Comparison of ENCODE assay signal across 29 mouse cellular contexts in the genomic region with DNA sequence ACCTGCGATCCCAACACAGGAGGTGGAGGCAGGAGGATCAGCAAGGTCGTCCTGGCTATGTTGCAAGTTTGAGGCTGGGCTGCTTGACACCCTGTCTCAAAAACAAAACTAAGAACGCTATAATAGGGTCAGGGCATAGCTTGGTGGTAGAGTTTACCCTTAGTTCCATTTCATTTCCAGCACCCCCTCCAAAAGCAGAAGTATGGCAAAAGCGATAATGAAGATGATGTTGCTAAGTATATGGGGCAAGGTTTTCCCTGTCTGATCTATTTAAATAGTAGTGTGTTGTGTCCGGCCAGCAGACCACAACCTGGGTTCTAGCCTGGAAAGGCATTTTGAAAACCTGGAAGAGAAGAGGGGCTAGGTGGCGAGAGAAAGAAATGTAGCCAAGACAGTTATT.
"Had no signal": no experiment of that assay in that cellular context is flagged by ENCODE, and none has a peak within 500 bp of the region (broad histone marks: within the 10 kb centered on the region; RNA-seq: fewer than 3 reads in every experiment).

No protein-coding gene starts in this region.

- H3K4me2 ChIP-seq: limb, embryonic 12.5 days; limb, embryonic 13.5 days; limb, embryonic 15.5 days; liver, embryonic 11.5 days; liver, embryonic 12.5 days; liver, embryonic 13.5 days; liver, embryonic 15.5 days; lung, embryonic 14.5 days; lung, embryonic 15.5 days; midbrain, embryonic 11.5 days; midbrain, embryonic 12.5 days; midbrain, embryonic 13.5 days; midbrain, embryonic 15.5 days; neural tube, embryonic 12.5 days had no signal

- H3K4me3 ChIP-seq: limb, embryonic 10.5 days; limb, embryonic 12.5 days; limb, embryonic 13.5 days; limb, embryonic 15.5 days; liver, embryonic 12.5 days; liver, embryonic 13.5 days; liver, embryonic 15.5 days; lung, embryonic 15.5 days; megakaryocyte, embryonic 14.5 days; midbrain, embryonic 10.5 days; midbrain, embryonic 12.5 days; midbrain, embryonic 13.5 days; midbrain, embryonic 15.5 days; myocyte; neural tube, embryonic 12.5 days had no signal

- H3K9ac ChIP-seq: limb, embryonic 12.5 days; limb, embryonic 13.5 days; limb, embryonic 15.5 days; liver, embryonic 12.5 days; liver, embryonic 13.5 days; liver, embryonic 14.5 days; liver, embryonic 15.5 days; liver, postnatal 0 days; lung, embryonic 14.5 days; lung, embryonic 15.5 days; midbrain, embryonic 12.5 days; midbrain, embryonic 13.5 days; midbrain, embryonic 15.5 days; neural tube, embryonic 12.5 days had no signal

- H3K9me3 ChIP-seq: limb, embryonic 10.5 days; limb, embryonic 12.5 days; limb, embryonic 13.5 days; limb, embryonic 15.5 days; liver, embryonic 12.5 days; liver, embryonic 13.5 days; liver, embryonic 15.5 days; lung, embryonic 15.5 days; megakaryocyte, embryonic 14.5 days; midbrain, embryonic 10.5 days; midbrain, embryonic 12.5 days; midbrain, embryonic 13.5 days; midbrain, embryonic 15.5 days; neural tube, embryonic 12.5 days had no signal

- H3K27me3 ChIP-seq: limb, embryonic 12.5 days; limb, embryonic 13.5 days; limb, embryonic 15.5 days; liver, embryonic 12.5 days; liver, embryonic 13.5 days; liver, embryonic 15.5 days; lung, embryonic 15.5 days; megakaryocyte, embryonic 14.5 days; midbrain, embryonic 12.5 days; midbrain, embryonic 13.5 days; midbrain, embryonic 15.5 days; neural tube, embryonic 12.5 days had no signal

- DNase-seq: left cerebral cortex, postnatal 4 days; liver; liver, embryonic 13.5 days; liver, postnatal 0 days; lung, adult 2 months; lung, embryonic 14.5 days; lung, postnatal 10 days; lung, postnatal 14 days; lung, postnatal 4 days had no signal

- H3K27ac ChIP-seq: limb, embryonic 10.5 days; limb, embryonic 12.5 days; limb, embryonic 13.5 days; limb, embryonic 15.5 days; liver, embryonic 12.5 days; liver, embryonic 13.5 days; liver, embryonic 14.5 days; liver, embryonic 15.5 days; lung, embryonic 15.5 days; macrophage; midbrain, embryonic 10.5 days; midbrain, embryonic 12.5 days; midbrain, embryonic 13.5 days; midbrain, embryonic 15.5 days; neural tube, embryonic 12.5 days had no signal

- ATAC-seq: liver, embryonic 12.5 days; liver, postnatal 0 days; lung, postnatal 0 days; midbrain, embryonic 13.5 days; midbrain, embryonic 15.5 days; midbrain, embryonic 16.5 days had no signal
